Comparison of ENCODE assay signal across 17 mouse cellular contexts in the genomic region with DNA sequence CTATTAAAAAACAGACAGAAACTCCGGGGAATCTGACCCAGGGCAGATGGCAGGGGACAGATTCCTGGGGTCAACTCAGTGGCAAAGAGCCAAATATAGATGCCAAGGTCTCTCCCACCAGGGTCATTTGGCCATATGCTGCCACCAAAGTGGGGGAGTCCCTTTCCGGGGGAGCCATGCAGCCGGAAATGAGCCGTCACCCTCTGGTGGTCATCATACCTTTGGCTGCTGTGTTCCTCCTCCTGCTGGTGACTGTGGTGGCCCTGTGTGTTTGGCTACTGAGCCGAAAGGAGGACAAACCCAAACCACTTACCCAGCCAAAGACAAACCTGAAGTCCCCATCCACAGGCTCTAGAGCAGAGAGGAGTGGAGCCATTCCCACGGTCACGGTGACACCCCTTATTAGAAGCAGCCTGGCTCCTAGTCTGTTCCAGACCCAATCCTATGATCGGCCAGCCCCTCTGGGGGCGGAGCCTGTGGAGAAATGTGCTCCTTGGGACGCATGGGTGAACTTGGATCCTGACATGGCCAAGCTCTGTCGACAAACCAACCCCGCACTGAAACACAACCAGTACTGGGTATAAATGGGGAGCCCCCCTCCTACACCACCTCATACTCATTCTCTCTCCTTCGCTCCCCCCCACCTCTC.
DNase-seq lines count a peak whose midpoint lies in the region; ATAC-seq and TF ChIP-seq lines count a peak whose summit lies in the region.
"Had no signal": no experiment of that assay in that cellular context is flagged by ENCODE, and none has a peak within 500 bp of the region (broad histone marks: within the 10 kb centered on the region; RNA-seq: fewer than 3 reads in every experiment).

No protein-coding gene starts in this region.

- no peak for TF ChIP-seq RAD21 in CH12.LX (IDR thresholded peaks at IDR 0.05; ENCODE audit: low read depth, low read length)

- DNase-seq in hindbrain, postnatal 0 days (ENCODE audit: low spot score): no peak
- no peak for DNase-seq in hindbrain, embryonic 14.5 days (ENCODE audit: low spot score)
- DNase-seq in CH12.LX (ENCODE audit: extremely low read depth): peak; percentile 65
- DNase-seq in kidney, adult 18-20 months: peak; percentile 80
- DNase-seq in kidney, postnatal 14 days: peak; percentile 69
- DNase-seq in thymus, postnatal 4 days: no peak
- DNase-seq in right cerebral cortex, adult 18-20 months: no peak
- no peak for DNase-seq in layer of hippocampus, adult 11-12 months (ENCODE audit: low spot score)
- DNase-seq: adrenal gland, postnatal 14 days; cerebellum, adult 9-11 months; gastrocnemius, postnatal 10 days; heart, postnatal 36 days; liver, embryonic 13.5 days; lung, postnatal 14 days; thymus, adult 18-20 months had no signal

- in situ Hi-C loops in CH12.LX (cut with MboI; ENCODE audit: low pct_ligation_motif_present, low pct_unique_long_range_greater_than_20kb, low sequenced_read_pairs): no loop called here

- no peaks in the 10 kb centered on the region for H3K36me3 ChIP-seq in hindbrain, postnatal 0 days (ENCODE audit: insufficient read depth, low read length)
- no peaks in the 10 kb centered on the region for H3K36me3 ChIP-seq in hindbrain, embryonic 14.5 days (replicated peaks; ENCODE audit: control insufficient read depth, insufficient read depth)
- H3K36me3 ChIP-seq in CH12.LX (replicated peaks in 1 of 2; ENCODE audit: control insufficient read depth in 1 of 2, insufficient read depth in 1 of 2, low read length in 1 of 2): peaks cover 0 to 4% of the 10 kb centered on the region in 2 experiments
- H3K36me3 ChIP-seq: liver, embryonic 13.5 days; midbrain, embryonic 12.5 days had no signal

- no peak overlapping the region for H3K4me3 ChIP-seq in hindbrain, postnatal 0 days (ENCODE audit: low read length)
- H3K4me3 ChIP-seq in hindbrain, embryonic 14.5 days (replicated peaks; ENCODE audit: low read length): no peak overlapping the region
- H3K4me3 ChIP-seq in CH12.LX (replicated peaks in 1 of 3; ENCODE audit: low read depth in 2 of 3, low read length in 2 of 3, poor library complexity in 1 of 3): peak overlapping the region in 1 of 3 experiments; percentile 38
- H3K4me3 ChIP-seq: liver, embryonic 13.5 days; midbrain, embryonic 12.5 days had no signal

- H3K9me3 ChIP-seq in hindbrain, postnatal 0 days (ENCODE audit: low read length): no peaks in the 10 kb centered on the region
- no peaks in the 10 kb centered on the region for H3K9me3 ChIP-seq in hindbrain, embryonic 14.5 days (ENCODE audit: control insufficient read depth, low read length)
- no peaks in the 10 kb centered on the region for H3K9me3 ChIP-seq in CH12.LX (replicated peaks; ENCODE audit: low read length)
- H3K9me3 ChIP-seq: liver, embryonic 13.5 days; midbrain, embryonic 12.5 days had no signal

- no peaks in the 10 kb centered on the region for H3K79me2 ChIP-seq in CH12.LX (replicated peaks; ENCODE audit: control insufficient read depth, extremely low read depth, insufficient read depth, poor library complexity, severe bottlenecking)

- no peak for TF ChIP-seq CTCF in hindbrain, postnatal 0 days (IDR thresholded peaks at IDR 0.05; ENCODE audit: low read depth)
- TF ChIP-seq CTCF in CH12.LX (conservative IDR thresholded peaks at IDR 0.05 in 1 of 2, IDR thresholded peaks at IDR 0.05 in 1 of 2; ENCODE audit: low read depth in 2 of 2, low read length in 2 of 2): peak in 1 of 2 experiments; percentile 19; a peak in 2 of 4 replicates

- no peak overlapping the region for H3K27ac ChIP-seq in hindbrain, postnatal 0 days
- no peak overlapping the region for H3K27ac ChIP-seq in hindbrain, embryonic 14.5 days
- no peak overlapping the region for H3K27ac ChIP-seq in CH12.LX (ENCODE audit: insufficient read depth, low read depth)
- H3K27ac ChIP-seq: liver, embryonic 13.5 days; midbrain, embryonic 12.5 days had no signal

- TF ChIP-seq EP300 in CH12.LX (IDR thresholded peaks at IDR 0.05; ENCODE audit: low read length): peak; percentile 37

- H3K4me2 ChIP-seq in hindbrain, postnatal 0 days (ENCODE audit: low read depth, low read length): no peak overlapping the region
- no peak overlapping the region for H3K4me2 ChIP-seq in hindbrain, embryonic 14.5 days (replicated peaks)
- peak overlapping the region; percentile 47 for H3K4me2 ChIP-seq in CH12.LX (ENCODE audit: insufficient read depth, low read depth, poor library complexity, severe bottlenecking)
- H3K4me2 ChIP-seq: heart, embryonic 11.5 days; liver, embryonic 13.5 days; midbrain, embryonic 12.5 days had no signal

- dilution Hi-C loops in CH12.LX (cut with MboI; ENCODE audit: extremely low pct_ligation_motif_present, extremely low pct_unique_long_range_greater_than_20kb, low sequenced_read_pairs): no loop called here

- 68% methylated on average over 13 of the region's 13 CpGs for WGBS in hindbrain, postnatal 0 days
- WGBS in hindbrain, embryonic 14.5 days: 81% methylated on average over 13 of the region's 13 CpGs

- no peak for TF ChIP-seq POLR2A in CH12.LX (IDR thresholded peaks at IDR 0.05; ENCODE audit: low read depth, low read length)

- H3K4me1 ChIP-seq in hindbrain, postnatal 0 days (ENCODE audit: insufficient read depth, low read length): no peaks in the 10 kb centered on the region
- H3K4me1 ChIP-seq in hindbrain, embryonic 14.5 days (replicated peaks; ENCODE audit: control insufficient read depth, insufficient read depth, low read length): no peaks in the 10 kb centered on the region
- H3K4me1 ChIP-seq in CH12.LX (ENCODE audit: control insufficient read depth in 1 of 2, insufficient read depth in 2 of 2): peaks cover 12 to 30% of the 10 kb centered on the region in 2 experiments
- H3K4me1 ChIP-seq: liver, embryonic 13.5 days; midbrain, embryonic 12.5 days had no signal

- no peaks in the 10 kb centered on the region for H3K27me3 ChIP-seq in hindbrain, postnatal 0 days (ENCODE audit: insufficient read depth, low read length)
- no peaks in the 10 kb centered on the region for H3K27me3 ChIP-seq in hindbrain, embryonic 14.5 days (ENCODE audit: control insufficient read depth, insufficient read depth, low read length)
- no peaks in the 10 kb centered on the region for H3K27me3 ChIP-seq in CH12.LX (replicated peaks)
- H3K27me3 ChIP-seq: liver, embryonic 13.5 days; midbrain, embryonic 12.5 days had no signal

- H3K9ac ChIP-seq in hindbrain, postnatal 0 days (replicated peaks; ENCODE audit: low read length): no peak overlapping the region
- H3K9ac ChIP-seq in hindbrain, embryonic 14.5 days: no peak overlapping the region
- H3K9ac ChIP-seq in CH12.LX (ENCODE audit: insufficient read depth, low read depth): no peak overlapping the region
- H3K9ac ChIP-seq: liver, embryonic 13.5 days; midbrain, embryonic 12.5 days had no signal

- ATAC-seq in hindbrain, postnatal 0 days: peak; percentile 30; the same call in 1 of the 2 replicates
- ATAC-seq in hindbrain, embryonic 14.5 days (ENCODE audit: low FRiP score): no peak

TF ChIP-seq in CH12.LX, 34 proteins besides CTCF, POLR2A, EP300 and RAD21:
- TF ChIP-seq UBTF (IDR thresholded peaks at IDR 0.05; ENCODE audit: low read depth, low read length) (no peak), POLR2AphosphoS2 (IDR thresholded peaks at IDR 0.05; ENCODE audit: low read depth, low read length) (no peak), SIN3A (IDR thresholded peaks at IDR 0.05; ENCODE audit: low read length) (no peak), MAX (IDR thresholded peaks at IDR 0.05; ENCODE audit: low read length) (no peak; the same call in 1 of the 2 replicates), JUND (conservative IDR thresholded peaks at IDR 0.05; ENCODE audit: low read depth, low read length) (no peak), USF2 (conservative IDR thresholded peaks at IDR 0.05; ENCODE audit: low read depth, low read length) (no peak), BHLHE40 (IDR thresholded peaks at IDR 0.05; ENCODE audit: low read depth, low read length) (0 out of 2 replicates have a peak, but pooled peaks have one; percentile 5), HCFC1 (IDR thresholded peaks at IDR 0.05; ENCODE audit: low read depth, low read length) (no peak), MYC (IDR thresholded peaks at IDR 0.05; ENCODE audit: low read depth, low read length) (no peak), MEF2A (IDR thresholded peaks at IDR 0.05; ENCODE audit: borderline replicate concordance, low read depth, low read length) (peak; percentile 39; the same call in 1 of the 2 replicates), ELF1 (IDR thresholded peaks at IDR 0.05; ENCODE audit: low read depth, low read length) (no peak), ZMIZ1 (IDR thresholded peaks at IDR 0.05; ENCODE audit: low read depth, low read length) (no peak), ZC3H11A (IDR thresholded peaks at IDR 0.05; ENCODE audit: low read depth, low read length) (no peak), NRF1 (IDR thresholded peaks at IDR 0.05; ENCODE audit: low read depth, low read length) (no peak), IRF4 (IDR thresholded peaks at IDR 0.05; ENCODE audit: low read depth, low read length) (no peak), SMC3 (IDR thresholded peaks at IDR 0.05; ENCODE audit: low read depth, low read length) (no peak), MAFK (IDR thresholded peaks at IDR 0.05; ENCODE audit: insufficient replicate concordance, low read length) (no peak), PAX5 (IDR thresholded peaks at IDR 0.05; ENCODE audit: low read length) (no peak), GABPA (IDR thresholded peaks at IDR 0.05; ENCODE audit: insufficient replicate concordance, low read depth, low read length) (no peak), CHD2 (IDR thresholded peaks at IDR 0.05; ENCODE audit: low read length) (no peak), ETS1 (conservative IDR thresholded peaks at IDR 0.05; ENCODE audit: low read depth, low read length) (peak; percentile 16; the same call in 1 of the 2 replicates)

Comparison
In these comparisons a context has a peak if more than half of its experiments do, and no peak if none do; other contexts are left out.
1. DNase-seq: peak in CH12.LX (single experiment), kidney, adult 18-20 months (single experiment) and kidney, postnatal 14 days (single experiment); none in hindbrain, postnatal 0 days (single experiment), hindbrain, embryonic 14.5 days (single experiment), thymus, postnatal 4 days (single experiment), right cerebral cortex, adult 18-20 months (single experiment) and layer of hippocampus, adult 11-12 months (single experiment).